Mouse (Mus musculus): Measurements from ENCODE around the gene Vmn1r59.
"Not testable (repeated sequence)": the region's sequence is repeated elsewhere in the genome, so short reads cannot be mapped to it uniquely, and the experiment has no call there.

Gene Vmn1r59

DNA sequence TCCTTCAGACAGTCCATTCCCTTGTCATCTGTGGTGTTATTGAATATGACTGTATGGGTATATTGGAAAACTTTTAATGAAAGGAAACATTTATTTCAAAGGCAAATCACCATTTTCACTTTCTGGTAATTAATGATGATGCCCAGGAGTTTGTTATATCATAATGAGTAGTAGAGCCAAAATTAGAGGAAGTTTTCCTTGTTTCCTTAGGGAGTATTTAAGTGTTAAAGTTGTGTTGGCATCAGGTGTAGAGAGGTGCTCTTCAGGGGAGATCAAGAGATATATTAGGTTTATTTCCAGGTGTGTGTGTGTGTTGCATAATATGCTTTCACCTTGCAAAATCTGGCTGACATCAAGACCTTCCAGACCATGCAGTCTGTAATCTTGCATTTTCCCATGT, at the start of gene Vmn1r59:
TSS of gene Vmn1r59 (minus strand) at position 101 of the 400 bp plus-strand sequence.
- DNase-seq = no peak

DNA sequence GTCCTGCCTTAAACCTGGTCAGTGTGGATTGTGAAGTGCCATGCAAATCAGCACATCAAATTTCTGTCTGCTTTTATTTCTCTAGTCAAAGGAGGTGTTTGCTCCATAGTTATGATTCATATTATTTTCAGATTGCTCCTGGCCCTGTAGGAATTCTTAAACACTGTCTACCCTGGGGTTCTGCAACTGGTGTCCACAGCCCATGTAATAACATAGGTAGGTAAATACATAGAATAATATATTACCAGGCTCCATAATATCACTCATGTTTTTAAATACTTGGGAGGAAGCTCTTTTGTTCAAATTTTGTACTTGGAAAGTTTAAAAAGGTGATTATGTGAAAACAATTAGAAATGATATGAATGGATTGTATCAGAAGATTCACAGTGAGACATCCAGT, 37.3 kb upstream of the Vmn1r59 start, which contains the start of gene Vmn2r28:
TSS of gene Vmn2r28 (minus strand) at position 101 of the 400 bp plus-strand sequence.
- not testable (repeated sequence) for DNase-seq

DNA sequence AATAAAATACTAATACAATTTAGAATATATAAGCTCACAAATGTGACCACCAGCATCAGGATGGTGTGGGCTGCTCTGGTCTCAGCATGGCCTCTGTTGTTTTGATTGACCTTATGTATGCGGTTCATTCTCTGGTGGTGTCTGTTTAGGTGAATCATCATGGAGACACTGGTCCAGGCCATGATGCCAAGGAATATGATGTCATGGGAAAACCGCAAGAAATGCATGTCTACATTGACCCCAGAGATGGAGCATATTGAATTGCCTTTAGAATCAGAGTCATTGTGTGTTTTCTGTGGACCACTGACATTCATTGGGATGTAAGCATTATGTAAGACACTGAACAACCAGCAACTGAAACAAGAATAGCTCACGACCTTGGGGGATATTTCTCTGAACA, 2.6 kb downstream of the Vmn1r59 start:
- DNase-seq = not testable (repeated sequence)

DNA sequence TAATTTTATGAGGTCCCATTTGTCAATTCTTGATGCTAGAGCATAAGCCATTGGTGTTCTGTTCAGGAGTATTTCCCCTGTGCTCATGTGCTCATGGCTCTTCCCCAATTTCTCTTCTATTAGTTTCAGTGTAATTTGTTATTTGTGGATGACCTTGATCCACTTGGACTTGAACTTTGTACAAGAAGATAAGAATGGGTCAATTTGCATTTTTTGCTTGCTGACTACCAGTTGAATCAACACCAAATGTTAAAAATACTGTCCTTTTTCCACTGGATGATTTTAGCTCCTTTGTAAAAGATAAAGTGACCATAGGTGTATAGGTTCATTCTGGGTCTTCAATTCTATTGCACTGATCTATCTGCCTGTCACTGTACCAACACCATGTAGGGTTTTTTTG, 7.9 kb downstream of the Vmn1r59 start:
- DNase-seq = no peak

DNA sequence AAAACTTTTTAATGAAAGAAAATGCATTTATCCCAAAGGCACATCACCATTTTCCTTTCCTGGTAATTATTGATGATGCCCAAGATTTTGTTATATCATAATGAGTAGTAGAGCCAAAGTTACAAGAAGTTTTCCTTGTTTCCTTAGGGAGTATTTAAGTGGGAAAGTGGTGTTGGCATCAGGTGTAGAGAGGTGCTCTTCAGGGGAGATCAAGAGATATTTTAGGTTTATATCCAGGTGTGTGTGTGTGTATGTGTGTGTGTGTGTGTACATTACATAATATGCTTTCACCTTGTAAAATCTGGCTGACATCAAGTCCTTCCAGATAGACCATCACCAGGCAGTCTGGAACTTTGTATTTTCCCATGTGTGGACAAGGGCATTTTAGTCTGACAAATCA, 43.3 kb downstream of the Vmn1r59 start, which contains the start of gene Vmn1r58:
TSS of gene Vmn1r58 (minus strand) at position 101 of the 400 bp plus-strand sequence.
- DNase-seq = not testable (repeated sequence)

DNA sequence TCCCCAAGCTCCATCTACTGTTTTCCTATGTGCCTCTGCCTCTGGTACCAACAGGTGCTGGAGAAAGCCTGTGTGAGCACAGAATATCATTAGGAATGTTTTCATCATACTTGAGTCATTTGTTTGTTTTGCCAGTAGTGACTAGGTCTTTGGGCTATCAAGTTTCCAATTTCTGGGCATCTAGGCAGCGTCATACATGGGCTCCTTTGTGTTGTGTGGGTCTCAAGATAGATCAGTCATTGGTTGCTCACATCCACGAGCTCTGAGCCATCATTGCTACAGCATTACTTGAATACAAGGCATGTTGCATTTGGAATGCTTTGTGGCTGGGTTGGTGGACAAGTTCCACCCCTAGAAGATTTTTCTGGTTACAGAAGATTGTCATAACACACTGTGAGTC, 50.4 kb downstream of the Vmn1r59 start:
- no peak for DNase-seq

Measured in retina, postnatal 1 day (tissue).